Mouse (Mus musculus): ENCODE results near the gene Trub2. TPM values are rescaled to one million over a fixed set of nuclear protein-coding genes. Genes with fewer than 3 reads are reported as not detected.
A peak's percentile ranks its signal among the peaks of the same experiment; 100 is the strongest.
"Not testable (repeated sequence)": the region's sequence is repeated elsewhere in the genome, so short reads cannot be mapped to it uniquely, and the experiment has no call there.

Gene Trub2
- total and polyA plus RNA-seq, 2 experiments from 2014 or later = 27.3 to 68.7 TPM

DNA sequence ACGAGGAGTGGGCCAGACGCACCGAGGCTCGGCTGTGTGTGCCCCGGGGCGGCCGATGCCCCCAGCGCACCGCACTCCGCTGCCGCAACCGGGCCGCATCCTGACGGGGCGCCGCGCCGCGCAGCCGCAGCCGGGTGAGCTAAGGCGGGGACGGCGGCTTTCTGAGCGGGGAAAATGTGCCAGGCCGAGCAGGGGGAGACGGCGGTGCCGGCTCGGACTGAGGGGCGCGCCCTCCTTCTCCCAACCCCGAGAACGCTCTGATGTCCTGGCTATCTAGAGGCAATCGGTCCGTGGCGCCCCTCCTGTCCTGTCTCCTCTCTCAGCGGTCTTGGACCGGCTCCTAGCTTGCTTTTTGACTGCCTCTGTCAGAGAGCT is 14.5 kb upstream of the Trub2 start:
- Histone ChIP-seq H3K27me3 (ENCODE audit: insufficient read depth, low read length) (no peaks in the 10 kb centered on the region), H3K4me3 (ENCODE audit: low read depth, low read length) (peak overlapping the region; percentile 84), H3K27ac (ENCODE audit: low read depth, low read length) (peak overlapping the region; percentile 95), H3K4me2 (ENCODE audit: low read depth) (peak overlapping the region; percentile 54), H3K4me1 (ENCODE audit: insufficient read depth) (peaks cover 9% of the 10 kb centered on the region; the same call in 1 of the 2 replicates), H3K9ac (peak overlapping the region; percentile 86), H3K9me3 (ENCODE audit: low read length) (no peaks in the 10 kb centered on the region), H3K36me3 (ENCODE audit: insufficient read depth) (peaks cover 35% of the 10 kb centered on the region)
- TF ChIP-seq CTCF (IDR thresholded peaks at IDR 0.05; ENCODE audit: low read depth) = no peak; the same call in 1 of the 2 replicates
- WGBS = 7% methylated on average over 36 of the region's 39 CpGs
- DNase-seq = no peak
- peak; percentile 87 for ATAC-seq

DNA sequence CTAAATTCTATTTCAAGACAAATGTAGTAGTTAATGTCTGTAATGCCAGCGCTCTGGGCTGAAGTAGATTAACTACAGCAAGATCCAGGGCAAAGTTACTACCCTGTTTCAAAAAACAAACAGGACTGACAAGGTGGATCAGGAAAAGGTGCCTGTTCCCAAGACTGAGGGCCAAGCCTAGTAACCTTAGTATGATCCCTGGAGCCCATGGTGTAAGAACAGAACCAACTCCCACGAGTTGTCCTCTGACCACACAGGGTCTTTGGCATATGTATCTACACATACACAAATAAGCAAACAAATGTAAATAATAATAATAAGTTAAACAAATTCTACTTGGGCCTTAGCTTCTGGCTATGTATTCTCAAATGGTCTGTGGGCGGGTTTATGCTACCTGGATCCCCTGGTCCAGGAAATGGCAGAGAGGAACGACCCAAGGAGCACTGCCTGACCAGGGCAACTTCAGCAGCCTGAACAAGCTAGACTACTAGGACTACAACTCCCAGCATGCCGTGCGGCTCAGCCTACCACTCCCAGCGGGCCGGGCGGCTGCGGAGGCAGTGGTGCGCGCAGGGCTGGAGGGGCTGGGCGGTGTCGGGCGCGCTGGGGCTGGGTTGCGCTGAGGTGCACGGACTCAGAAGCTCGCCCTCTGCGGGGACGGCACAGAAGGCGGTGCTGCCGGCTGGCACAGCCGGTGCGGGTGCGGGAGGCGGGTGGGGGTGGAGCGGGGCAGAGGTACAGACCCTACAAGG is 13.9 kb upstream of the Trub2 start, which contains the start of gene Slc27a4:
Gene Slc27a4 (plus strand): TSS at position 560 of the 752 bp plus-strand sequence.
- WGBS = 5% methylated on average over 26 of the region's 28 CpGs
- Histone ChIP-seq H3K27ac (ENCODE audit: low read depth, low read length) (peak within 1 kb of the TSS; percentile 95), H3K36me3 (ENCODE audit: insufficient read depth) (peaks cover 31% of the 10 kb centered on the region), H3K4me1 (ENCODE audit: insufficient read depth) (peaks cover 9% of the 10 kb centered on the region; the same call in 1 of the 2 replicates), H3K9ac (peak within 1 kb of the TSS; percentile 86), H3K27me3 (ENCODE audit: insufficient read depth, low read length) (no peaks in the 10 kb centered on the region), H3K4me3 (ENCODE audit: low read depth, low read length) (peak within 1 kb of the TSS; percentile 84), H3K4me2 (ENCODE audit: low read depth) (peak within 1 kb of the TSS; percentile 54), H3K9me3 (ENCODE audit: low read length) (no peaks in the 10 kb centered on the region)
- peak; percentile 99 for ATAC-seq
- peak; percentile 22; the same call in 1 of the 2 replicates for TF ChIP-seq CTCF (IDR thresholded peaks at IDR 0.05; ENCODE audit: low read depth)
- peak; percentile 93 for DNase-seq

DNA sequence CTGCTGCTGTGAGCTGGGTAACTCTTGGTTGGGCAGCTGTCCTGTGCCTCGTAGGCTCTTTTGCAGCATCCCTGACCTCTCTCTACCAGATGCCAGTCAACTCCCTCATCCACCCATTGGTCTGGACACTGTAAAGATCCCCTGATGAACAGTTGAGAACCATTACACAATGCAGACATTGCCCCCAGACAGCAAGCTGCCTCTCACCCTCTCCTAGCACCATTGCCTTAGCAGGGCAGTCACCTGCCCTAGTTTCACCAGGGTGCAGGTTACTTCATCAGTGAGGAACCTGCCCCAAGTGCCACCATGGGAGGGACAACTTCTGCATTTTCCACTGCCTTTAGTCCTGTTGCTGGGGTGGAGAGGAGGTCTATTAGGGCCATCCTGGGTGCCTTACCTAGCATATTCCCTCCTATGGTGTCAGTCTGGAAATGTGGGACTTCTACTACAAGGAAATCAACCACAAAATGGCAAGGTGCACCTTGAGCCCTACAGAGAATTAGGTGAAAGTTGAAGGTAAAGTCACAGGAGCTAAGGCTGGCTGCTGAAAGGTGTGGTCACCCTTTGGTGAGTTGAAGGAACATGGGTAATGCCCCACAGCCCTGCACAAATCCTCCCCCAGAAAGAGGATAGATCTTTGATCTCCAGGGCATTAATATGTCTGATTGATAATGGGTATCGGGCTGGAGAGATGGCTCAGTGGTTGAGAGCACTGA is 4.6 kb upstream of the Trub2 start:
- no peaks in the 10 kb centered on the region for H3K4me1 ChIP-seq (ENCODE audit: insufficient read depth)
- WGBS = 95% methylated on average over 2 of the region's 2 CpGs
- peaks cover 54% of the 10 kb centered on the region for H3K36me3 ChIP-seq (ENCODE audit: insufficient read depth)
- no peak overlapping the region for H3K27ac ChIP-seq (ENCODE audit: low read depth, low read length)
- H3K4me3 ChIP-seq (ENCODE audit: low read depth, low read length) = no peak overlapping the region
- DNase-seq (no peak), ATAC-seq (no peak)
- no peak overlapping the region for H3K4me2 ChIP-seq (ENCODE audit: low read depth)
- no peak overlapping the region for H3K9ac ChIP-seq
- no peak for TF ChIP-seq CTCF (IDR thresholded peaks at IDR 0.05; ENCODE audit: low read depth)
- H3K9me3 ChIP-seq (ENCODE audit: low read length) = no peaks in the 10 kb centered on the region
- H3K27me3 ChIP-seq (ENCODE audit: insufficient read depth, low read length) = no peaks in the 10 kb centered on the region

DNA sequence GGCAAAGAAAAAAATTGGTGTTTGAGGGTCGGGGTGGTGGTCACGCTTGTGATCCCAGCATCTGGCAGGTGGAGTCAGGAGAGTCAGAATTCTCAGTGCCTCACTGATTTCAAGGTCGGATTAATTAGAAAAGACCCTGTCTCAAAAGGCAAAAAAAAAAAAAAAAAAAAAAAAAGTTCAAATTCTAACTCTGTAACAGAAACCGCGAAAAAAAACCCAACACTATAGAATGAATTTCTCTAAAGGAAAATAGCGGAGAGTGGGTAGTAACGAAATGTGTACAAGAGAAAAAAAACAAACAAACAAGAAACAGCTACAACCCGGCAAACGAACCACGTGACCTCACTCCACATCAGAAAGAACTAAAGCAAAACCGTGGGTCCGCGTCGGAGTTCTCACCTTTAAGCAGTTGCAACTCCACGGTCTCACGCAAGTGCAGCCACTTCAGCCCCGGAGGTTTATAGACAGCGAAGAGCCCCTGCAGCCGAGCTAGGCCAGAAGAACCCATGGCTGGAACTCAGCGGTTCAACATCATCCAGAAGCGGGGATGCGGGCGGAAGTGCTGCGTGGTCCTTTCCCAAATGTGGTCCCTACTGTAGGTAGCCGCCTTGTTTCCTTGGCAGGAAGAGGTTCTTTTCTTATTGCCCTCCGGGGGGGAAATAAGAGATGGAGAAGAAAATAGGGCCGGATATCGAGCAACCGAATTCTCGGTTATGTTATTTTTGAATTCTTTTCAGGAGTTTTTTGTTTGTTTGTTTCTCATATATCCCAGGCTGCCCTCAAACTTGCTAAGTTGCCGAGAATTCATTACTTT is 991 bp downstream of the Trub2 start, which contains the start of gene Coq4:
Gene Coq4 (plus strand): TSS at position 390 of the 814 bp plus-strand sequence.
- peaks cover 7% of the 10 kb centered on the region; the same call in 1 of the 2 replicates for H3K4me1 ChIP-seq (ENCODE audit: insufficient read depth)
- H3K4me2 ChIP-seq (ENCODE audit: low read depth) = peak within 1 kb of the TSS; percentile 83
- H3K4me3 ChIP-seq (ENCODE audit: low read depth, low read length) = peak within 1 kb of the TSS; percentile 58
- peak; percentile 95 for DNase-seq
- 1% methylated on average over 31 of the region's 31 CpGs for WGBS
- ATAC-seq = peak; percentile 95
- peaks cover 59% of the 10 kb centered on the region for H3K36me3 ChIP-seq (ENCODE audit: insufficient read depth)
- peak within 1 kb of the TSS; percentile 76 for H3K9ac ChIP-seq
- no peaks in the 10 kb centered on the region for H3K27me3 ChIP-seq (ENCODE audit: insufficient read depth, low read length)
- H3K27ac ChIP-seq (ENCODE audit: low read depth, low read length) = peak within 1 kb of the TSS; percentile 82
- no peaks in the 10 kb centered on the region for H3K9me3 ChIP-seq (ENCODE audit: low read length)
- TF ChIP-seq CTCF (IDR thresholded peaks at IDR 0.05; ENCODE audit: low read depth) = no peak

DNA sequence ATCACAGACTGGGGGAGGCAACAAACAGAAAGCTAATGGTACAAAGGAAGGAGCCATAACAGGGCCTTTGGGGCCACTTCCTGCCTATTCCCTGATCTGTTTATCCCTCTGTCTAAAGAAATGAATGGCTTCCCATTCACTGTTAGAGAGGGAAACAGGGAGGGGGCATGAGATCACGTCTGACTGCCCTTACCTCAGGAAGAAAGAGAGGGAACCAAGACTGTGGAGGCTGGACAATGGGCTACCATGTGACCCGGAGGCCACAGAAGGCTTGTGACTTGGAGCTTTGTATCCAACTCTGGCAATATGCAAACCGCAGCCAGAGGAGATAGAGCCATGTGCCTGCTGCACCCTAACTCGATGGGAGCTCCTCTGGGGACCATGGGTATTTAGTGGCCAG is 4.0 kb downstream of the Trub2 start:
- WGBS = 60% methylated on average over 4 of the region's 4 CpGs
- Histone ChIP-seq H3K4me2 (ENCODE audit: low read depth) (no peak overlapping the region), H3K36me3 (ENCODE audit: insufficient read depth) (peaks cover 59% of the 10 kb centered on the region), H3K9me3 (ENCODE audit: low read length) (no peaks in the 10 kb centered on the region), H3K27me3 (ENCODE audit: insufficient read depth, low read length) (no peaks in the 10 kb centered on the region), H3K4me1 (ENCODE audit: insufficient read depth) (peaks cover 7% of the 10 kb centered on the region; the same call in 1 of the 2 replicates), H3K9ac (no peak overlapping the region), H3K4me3 (ENCODE audit: low read depth, low read length) (no peak overlapping the region), H3K27ac (ENCODE audit: low read depth, low read length) (no peak overlapping the region)
- ATAC-seq = no peak
- DNase-seq = no peak
- no peak for TF ChIP-seq CTCF (IDR thresholded peaks at IDR 0.05; ENCODE audit: low read depth)

DNA sequence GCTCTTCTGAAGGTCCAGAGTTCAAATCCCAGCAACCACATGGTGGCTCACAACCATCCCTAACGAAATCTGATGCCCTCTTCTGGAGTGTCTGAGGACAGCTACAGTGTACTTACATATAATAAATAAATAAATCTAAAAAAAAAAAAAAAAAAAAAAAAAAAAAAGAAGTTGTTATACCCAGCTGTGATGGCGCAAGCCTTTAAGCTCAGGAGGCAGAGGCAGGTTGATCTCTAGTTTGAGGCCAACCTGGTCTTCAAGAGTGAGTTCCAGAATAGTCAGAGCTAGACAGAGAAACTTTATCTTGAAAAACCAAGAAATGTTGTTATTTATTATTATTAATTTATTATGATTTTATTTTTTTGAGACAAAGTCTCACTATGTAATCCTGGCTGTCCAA is 7.0 kb downstream of the Trub2 start:
- H3K4me3 ChIP-seq (ENCODE audit: low read depth, low read length); ATAC-seq; H3K27me3 ChIP-seq (ENCODE audit: insufficient read depth, low read length); H3K4me2 ChIP-seq (ENCODE audit: low read depth); H3K4me1 ChIP-seq (ENCODE audit: insufficient read depth); DNase-seq; H3K9me3 ChIP-seq (ENCODE audit: low read length); H3K27ac ChIP-seq (ENCODE audit: low read depth, low read length); H3K9ac ChIP-seq: not testable (repeated sequence)
- 98% methylated on average over 2 of the region's 2 CpGs for WGBS
- peaks cover 88% of the 10 kb centered on the region for H3K36me3 ChIP-seq (ENCODE audit: insufficient read depth)

Data from forebrain, postnatal 0 days (tissue).